Mouse (Mus musculus): ENCODE measurements around the gene Hoxb9.

Hoxb9 gene

GRCm38 (mm10) chr11:96270996-96271540 lies at the start of gene Hoxb9:
Gene Hoxb9 (plus strand): TSS chr11:96271457.
- in situ Hi-C loops (cut with MboI, MseI): no loop called here

GRCm38 (mm10) chr11:96223813-96224212 lies 47.4 kb upstream of the Hoxb9 start:
- in situ Hi-C loops (cut with MboI, MseI): no loop called here

GRCm38 (mm10) chr11:96227676-96228075 lies 43.6 kb upstream of the Hoxb9 start:
- in situ Hi-C loops (cut with MboI, MseI): no loop called here

- in situ Hi-C loops (cut with MboI, MseI): loop anchor here (5.0 to 10.0 kb wide), 2 partner anchors 83 to 140 kb away; no protein-coding TSS in a partner anchor
These were observed 36.4 kb upstream of the Hoxb9 start for GRCm38 (mm10) chr11:96234906-96235305.

- in situ Hi-C loops (cut with MboI, MseI): no loop called here
These were observed 31.0 kb upstream of the Hoxb9 start for GRCm38 (mm10) chr11:96240211-96240610.

- in situ Hi-C loops (cut with MboI, MseI): no loop called here
These were observed 20.4 kb upstream of the Hoxb9 start for GRCm38 (mm10) chr11:96250901-96251300.

GRCm38 (mm10) chr11:96251480-96252031 lies 19.7 kb upstream of the Hoxb9 start:
- in situ Hi-C loops (cut with MboI, MseI): no loop called here

GRCm38 (mm10) chr11:96252541-96253120 lies 18.6 kb upstream of the Hoxb9 start:
- in situ Hi-C loops (cut with MboI, MseI): no loop called here

GRCm38 (mm10) chr11:96254221-96254620 lies 17.0 kb upstream of the Hoxb9 start:
- in situ Hi-C loops (cut with MboI, MseI): no loop called here

- in situ Hi-C loops (cut with MboI, MseI): no loop called here
These were observed 15.9 kb upstream of the Hoxb9 start for GRCm38 (mm10) chr11:96255111-96255995.

GRCm38 (mm10) chr11:96255996-96256445 lies 15.2 kb upstream of the Hoxb9 start:
- in situ Hi-C loops (cut with MboI, MseI): no loop called here

- in situ Hi-C loops (cut with MboI, MseI): no loop called here
These were observed 14.1 kb upstream of the Hoxb9 start for GRCm38 (mm10) chr11:96257141-96257540.

- in situ Hi-C loops (cut with MboI, MseI): no loop called here
These were observed 12.2 kb upstream of the Hoxb9 start for GRCm38 (mm10) chr11:96259038-96259437.

- in situ Hi-C loops (cut with MboI, MseI): no loop called here
These were observed 11.7 kb upstream of the Hoxb9 start for GRCm38 (mm10) chr11:96259511-96259910.

- in situ Hi-C loops (cut with MboI, MseI): no loop called here
These were observed 10.8 kb upstream of the Hoxb9 start for GRCm38 (mm10) chr11:96260310-96260970.

GRCm38 (mm10) chr11:96261323-96261890 lies 9.8 kb upstream of the Hoxb9 start:
- in situ Hi-C loops (cut with MboI, MseI): no loop called here

GRCm38 (mm10) chr11:96262262-96262830 lies 8.9 kb upstream of the Hoxb9 start:
- in situ Hi-C loops (cut with MboI, MseI): no loop called here

GRCm38 (mm10) chr11:96263636-96264389 lies 7.4 kb upstream of the Hoxb9 start:
- in situ Hi-C loops (cut with MboI, MseI): no loop called here

GRCm38 (mm10) chr11:96264390-96265020 lies 6.8 kb upstream of the Hoxb9 start:
- in situ Hi-C loops (cut with MboI, MseI): no loop called here

GRCm38 (mm10) chr11:96265954-96266353 lies 5.3 kb upstream of the Hoxb9 start:
- in situ Hi-C loops (cut with MboI, MseI): no loop called here
